Mouse (Mus musculus) heart, postnatal 0 days (tissue): ENCODE results near the gene Rps21. TPM values are rescaled to one million over a fixed set of nuclear protein-coding genes. Genes with fewer than 3 reads are reported as not detected.

ENCODE experiments used
- ATAC-seq: fragments of 200-750 bp; cut with Nextera tagmentation; 2 replicates; pipeline ENCODE4 v1.8.0; 2017; ENCODE audit warnings: low read depth, moderate number of reproducible peaks, moderate library complexity; ENCODE audit not compliant: insufficient read depth
- DNase-seq: peaks from one replicate; pipeline ENCODE4 v3.0.0-alpha.2; 2016; ENCODE audit warnings: low spot score
- H3K27ac ChIP-seq: fragments of 300-500 bp; sonication (generic); 2 replicates; pipeline ENCODE4 v1.5.1; 2014; ENCODE audit warnings: low read depth, mild to moderate bottlenecking
- H3K27me3 ChIP-seq: fragments of 300-500 bp; sonication (generic); 2 replicates; pipeline ENCODE4 v1.6.1; 2014; ENCODE audit warnings: low read length, mixed read lengths; ENCODE audit not compliant: control insufficient read depth, insufficient read depth
- H3K36me3 ChIP-seq: fragments of 300-500 bp; sonication (generic); replicated peaks from 2 replicates; pipeline ENCODE4 v1.6.1; 2014; ENCODE audit warnings: low read length, mixed read lengths; ENCODE audit not compliant: control insufficient read depth, insufficient read depth
- H3K4me1 ChIP-seq: fragments of 300-500 bp; sonication (generic); 2 replicates; pipeline ENCODE4 v1.6.1; 2014; ENCODE audit warnings: antibody characterized with exemption; ENCODE audit not compliant: control insufficient read depth, insufficient read depth
- H3K4me2 ChIP-seq: fragments of 300-500 bp; sonication (generic); 2 replicates; pipeline ENCODE4 v1.6.1; 2014; ENCODE audit warnings: low read depth, mild to moderate bottlenecking, low read length, moderate library complexity
- H3K4me3 ChIP-seq: fragments of 300-500 bp; sonication (generic); 2 replicates; pipeline ENCODE4 v1.5.1; 2014; ENCODE audit warnings: low read depth, low read length
- H3K9ac ChIP-seq: fragments of 300-500 bp; sonication (generic); replicated peaks from 2 replicates; pipeline ENCODE4 v1.6.1; 2014; ENCODE audit warnings: low read depth, low read length, mixed read lengths
- H3K9me3 ChIP-seq: fragments of 300-500 bp; sonication (generic); replicated peaks from 2 replicates; pipeline ENCODE4 v1.6.1; 2016; ENCODE audit warnings: low read length; ENCODE audit not compliant: control insufficient read depth
- CTCF ChIP-seq: IDR thresholded peaks from 2 replicates; pipeline ENCODE4 v1.5.1; 2016; ENCODE audit warnings: antibody characterized with exemption, control low read depth, low read depth
- EP300 ChIP-seq: IDR thresholded peaks from 2 replicates; pipeline ENCODE4 v1.6.1; 2016; ENCODE audit warnings: antibody characterized with exemption, low read depth
- WGBS: fragments of 180-500 bp; shearing (Covaris S2); extraction: QIAGEN DNeasy Blood & Tissue Kit; methylation state at CpG from one replicate; pipeline ENCODE4 v1.1.7; 2014; 5-methylcytosine and 5-hydroxymethylcytosine counted together
- microRNA-seq: library from miRNA; unstranded; fragments of <30 nt; microRNA quantifications from one replicate; pipeline ENCODE4, GENCODE M21; 2016
- polyA plus RNA-seq: library from polyadenylated mRNA; unstranded; fragments of >200 nt; fragmentation: Nextera tagmentation; extraction: Ambion mirVana; gene quantifications from 2 replicates; pipeline ENCODE4 v1.2.1, GENCODE M21; 2015
- total RNA-seq: library from RNA; depleted of rRNA; stranded (reverse); fragments of >200 nt; gene quantifications from 2 replicates; pipeline ENCODE4 v1.2.3, GENCODE M21; 2014; ENCODE audit warnings: low replicate concordance; rRNA removed

The Rps21 gene
- total and polyA plus RNA-seq, 2 experiments from 2014 or later: 356 to 957 TPM

GRCm38 (mm10) chr2:180304554-180304953 is 47.4 kb downstream of the Rps21 start:
- Histone ChIP-seq H3K36me3 (no peaks in the 10 kb centered on the region), H3K27ac (no peak overlapping the region), H3K4me3 (no peak overlapping the region), H3K9me3 (peaks cover 10% of the 10 kb centered on the region; the same call in 1 of the 2 replicates), H3K4me2 (no peak overlapping the region), H3K9ac (no peak overlapping the region), H3K27me3 (no peaks in the 10 kb centered on the region), H3K4me1 (no peaks in the 10 kb centered on the region)
- DNase-seq (no peak), ATAC-seq (no peak)
- 66% methylated on average over 4 of the region's 4 CpGs for WGBS
- TF ChIP-seq CTCF (no peak), EP300 (no peak)

GRCm38 (mm10) chr2:180305490-180305889 is 48.3 kb downstream of the Rps21 start:
- WGBS: 79% methylated on average over 3 of the region's 3 CpGs
- Histone ChIP-seq H3K36me3 (no peaks in the 10 kb centered on the region), H3K9me3 (peaks cover 10% of the 10 kb centered on the region; the same call in 1 of the 2 replicates), H3K4me2 (no peak overlapping the region), H3K4me3 (no peak overlapping the region), H3K4me1 (peaks cover 2% of the 10 kb centered on the region; the same call in 1 of the 2 replicates), H3K27me3 (no peaks in the 10 kb centered on the region), H3K27ac (no peak overlapping the region), H3K9ac (no peak overlapping the region)
- ATAC-seq: no peak
- DNase-seq: no peak
- TF ChIP-seq CTCF (no peak), EP300 (no peak)

- ATAC-seq: no peak
- H3K9me3 ChIP-seq: peaks cover 10% of the 10 kb centered on the region; the same call in 1 of the 2 replicates
- no peak for DNase-seq
- no peak for TF ChIP-seq CTCF
- no peak for TF ChIP-seq EP300
- no peaks in the 10 kb centered on the region for H3K36me3 ChIP-seq
- H3K27ac ChIP-seq: no peak overlapping the region
- no peak overlapping the region for H3K9ac ChIP-seq
- H3K27me3 ChIP-seq: no peaks in the 10 kb centered on the region
- 76% methylated on average over 2 of the region's 2 CpGs for WGBS
- peaks cover 7% of the 10 kb centered on the region; the same call in 1 of the 2 replicates for H3K4me1 ChIP-seq
- H3K4me2 ChIP-seq: no peak overlapping the region
- no peak overlapping the region for H3K4me3 ChIP-seq
These were observed 48.8 kb downstream of the Rps21 start for GRCm38 (mm10) chr2:180306009-180306408.

DNA sequence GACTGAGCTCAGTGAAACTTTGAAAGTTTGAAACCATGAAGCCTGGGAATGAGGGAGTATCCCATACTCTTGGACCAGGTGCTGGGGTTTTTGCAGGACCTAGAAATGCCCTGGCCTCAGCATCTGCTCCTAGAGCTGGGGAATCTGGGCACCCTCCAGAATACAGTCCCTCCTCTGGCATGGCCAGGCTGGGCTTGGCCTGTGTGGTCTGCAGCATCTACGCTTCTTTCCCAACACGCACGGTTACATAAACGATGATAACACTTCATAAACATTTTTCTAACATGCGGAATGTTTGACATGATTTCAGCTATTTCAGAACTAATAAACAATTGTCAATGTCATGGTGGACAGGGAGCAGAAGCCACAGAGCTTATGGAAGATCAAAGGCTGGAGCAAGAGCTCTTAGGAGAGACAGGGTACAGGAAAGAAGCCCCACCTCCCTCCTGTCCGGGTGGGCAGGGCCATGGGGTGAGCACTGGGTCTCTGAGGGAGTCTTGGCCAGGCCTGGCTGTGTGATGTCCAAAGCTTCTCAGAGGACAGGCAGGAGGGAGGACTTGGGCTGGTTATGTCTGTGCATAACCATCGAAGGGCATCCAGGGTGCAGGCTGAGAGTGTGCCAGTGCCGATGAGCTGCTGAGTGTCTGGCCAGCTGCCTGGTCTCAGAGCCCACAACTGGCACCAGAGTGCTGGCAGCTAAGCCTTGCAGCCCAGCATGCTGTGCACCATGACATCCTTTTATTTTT is 49.4 kb downstream of the Rps21 start:
- H3K4me3 ChIP-seq: no peak overlapping the region
- H3K27me3 ChIP-seq: no peaks in the 10 kb centered on the region
- no peak overlapping the region for H3K27ac ChIP-seq
- H3K9ac ChIP-seq: no peak overlapping the region
- DNase-seq: peak; percentile 32
- no peaks in the 10 kb centered on the region for H3K36me3 ChIP-seq
- H3K4me2 ChIP-seq: no peak overlapping the region
- peak; percentile 70 for ATAC-seq
- H3K9me3 ChIP-seq: peaks cover 10% of the 10 kb centered on the region; the same call in 1 of the 2 replicates
- peaks cover 7% of the 10 kb centered on the region; the same call in 1 of the 2 replicates for H3K4me1 ChIP-seq
- no peak for TF ChIP-seq CTCF
- no peak for TF ChIP-seq EP300
- WGBS: 60% methylated on average over 8 of the region's 8 CpGs

GRCm38 (mm10) chr2:180307680-180308079 is 50.5 kb downstream of the Rps21 start:
- no peak overlapping the region for H3K9ac ChIP-seq
- ATAC-seq (no peak), DNase-seq (no peak)
- no peaks in the 10 kb centered on the region for H3K27me3 ChIP-seq
- no peak for TF ChIP-seq CTCF
- H3K9me3 ChIP-seq: 0 out of 2 replicates have a peak, but pooled peaks cover 2% of the 10 kb centered on the region
- peaks cover 7% of the 10 kb centered on the region; the same call in 1 of the 2 replicates for H3K4me1 ChIP-seq
- no peak overlapping the region for H3K4me2 ChIP-seq
- H3K36me3 ChIP-seq: no peaks in the 10 kb centered on the region
- H3K27ac ChIP-seq: no peak overlapping the region
- WGBS: 42% methylated on average over 2 of the region's 2 CpGs
- no peak overlapping the region for H3K4me3 ChIP-seq

Small RNA genes lying within 50 kb of the gene (microRNA-seq; reads per million reads assigned to microRNA genes)
- not detected for gene Mir3091

Other genes starting within 250 kb of the Rps21 start
- gene Lsm14b, start 232.4 kb upstream of the Rps21 start, total RNA-seq: 32.5 and 36.0 TPM in 2 replicates
- 5.7 and 6.1 TPM in 2 replicates for gene Lsm14b, start 232.4 kb upstream of the Rps21 start, polyA plus RNA-seq
- gene Psma7, start 214.9 kb upstream of the Rps21 start, total RNA-seq: 163 and 234 TPM in 2 replicates
- gene Psma7, start 214.9 kb upstream of the Rps21 start, polyA plus RNA-seq: 457 and 460 TPM in 2 replicates
- 3.3 and 5.3 TPM in 2 replicates for gene Ss18l1, start 214.9 kb upstream of the Rps21 start, total RNA-seq
- 2.2 and 2.3 TPM in 2 replicates for gene Ss18l1, start 214.9 kb upstream of the Rps21 start, polyA plus RNA-seq
- 15.7 and 33.9 TPM in 2 replicates for gene Mtg2, start 186.8 kb upstream of the Rps21 start, total RNA-seq
- 21.3 and 22.9 TPM in 2 replicates for gene Mtg2, start 186.8 kb upstream of the Rps21 start, polyA plus RNA-seq
- not detected in 2 replicates for gene Hrh3, start 152.9 kb upstream of the Rps21 start, total RNA-seq
- gene Hrh3, start 152.9 kb upstream of the Rps21 start, polyA plus RNA-seq: not detected in 2 replicates
- 22.0 and 30.2 TPM in 2 replicates for gene Osbpl2, start 138.1 kb upstream of the Rps21 start, total RNA-seq
- 32.4 and 34.4 TPM in 2 replicates for gene Osbpl2, start 138.1 kb upstream of the Rps21 start, polyA plus RNA-seq
- gene Adrm1, start 85.9 kb upstream of the Rps21 start, total RNA-seq: 74.5 and 115 TPM in 2 replicates
- 130 and 156 TPM in 2 replicates for gene Adrm1, start 85.9 kb upstream of the Rps21 start, polyA plus RNA-seq
- 69.6 and 95.7 TPM in 2 replicates for gene Lama5, start 31.5 kb upstream of the Rps21 start, total RNA-seq
- gene Lama5, start 31.5 kb upstream of the Rps21 start, polyA plus RNA-seq: 16.6 and 16.9 TPM in 2 replicates
- gene Cables2, start 16.1 kb downstream of the Rps21 start, total RNA-seq: 14.6 and 15.3 TPM in 2 replicates
- 6.2 and 6.5 TPM in 2 replicates for gene Cables2, start 16.1 kb downstream of the Rps21 start, polyA plus RNA-seq
- not detected in 2 replicates for gene Rbbp8nl, start 32.5 kb downstream of the Rps21 start, total RNA-seq
- not detected in 2 replicates for gene Rbbp8nl, start 32.5 kb downstream of the Rps21 start, polyA plus RNA-seq
- gene Gata5, start 77.3 kb downstream of the Rps21 start, total RNA-seq: 2.7 and 5.7 TPM in 2 replicates
- gene Gata5, start 77.3 kb downstream of the Rps21 start, polyA plus RNA-seq: 1.2 and 1.8 TPM in 2 replicates
- gene Slco4a1, start 198.9 kb downstream of the Rps21 start, total RNA-seq: 0.50 TPM in 1 of 2 replicates, not detected in the other
- not detected in 2 replicates for gene Slco4a1, start 198.9 kb downstream of the Rps21 start, polyA plus RNA-seq
- gene Ntsr1, start 242.6 kb downstream of the Rps21 start, total RNA-seq: 0.08 and 1.1 TPM in 2 replicates
- gene Ntsr1, start 242.6 kb downstream of the Rps21 start, polyA plus RNA-seq: 0.40 and 0.75 TPM in 2 replicates